Mouse (Mus musculus) ovary, adult 10 weeks (tissue): ENCODE measurements around the gene Zfp708. TPM values are rescaled to one million over a fixed set of nuclear protein-coding genes. Genes with fewer than 3 reads are reported as not detected.

Source experiments
- polyA plus RNA-seq: library from polyadenylated mRNA; stranded (reverse); fragments of 350-450 nt; fragmentation: Illumina TruSeq; extraction: RNeasy Lipid Tissue Mini Kit (QIAGEN cat#74804); gene quantifications from one replicate; pipeline ENCODE4 v1.2.3, GENCODE M21; 2014

The Zfp708 gene
- 42.0 TPM for polyA plus RNA-seq

GRCm38 (mm10) chr13:67097876-67098275 is at the start of gene Zfp708:
Gene Zfp708, minus strand, starts transcription at chr13:67097976.

GRCm38 (mm10) chr13:67121360-67121759 is 23.6 kb upstream of the Zfp708 start, which contains the start of gene Zfp759:
Gene Zfp759, plus strand, starts transcription at chr13:67121660.

GRCm38 (mm10) chr13:67116163-67116562 is 18.4 kb upstream of the Zfp708 start, which contains the start of gene Rslcan18:
Gene Rslcan18, minus strand, starts transcription at chr13:67116263.

GRCm38 (mm10) chr13:67108194-67108820 is 10.5 kb upstream of the Zfp708 start, which contains the start of gene Gm28557:
Gene Gm28557, minus strand, starts transcription at chr13:67108604.

GRCm38 (mm10) chr13:67060786-67061358 is 36.9 kb downstream of the Zfp708 start, which contains the start of gene Zfp712:
Gene Zfp712, minus strand, starts transcription at chr13:67061170.

Other genes starting within 250 kb of the Zfp708 start
- 1.8 TPM for gene Gm10767, start 193.1 kb downstream of the Zfp708 start, polyA plus RNA-seq
- gene Zfp712, start 36.8 kb downstream of the Zfp708 start, polyA plus RNA-seq = 23.4 TPM
- gene Gm28557, start 10.6 kb upstream of the Zfp708 start, polyA plus RNA-seq = 7.5 TPM
- gene Rslcan18, start 18.3 kb upstream of the Zfp708 start, polyA plus RNA-seq = 1.8 TPM
- gene Zfp759, start 23.7 kb upstream of the Zfp708 start, polyA plus RNA-seq = 30.8 TPM
- 42.0 TPM for gene Rsl1, start 75.2 kb upstream of the Zfp708 start, polyA plus RNA-seq
- 23.7 TPM for gene Zfp455, start 96.5 kb upstream of the Zfp708 start, polyA plus RNA-seq
- 11.5 TPM for gene Zfp458, start 180.5 kb upstream of the Zfp708 start, polyA plus RNA-seq
- gene Zfp457, start 208.5 kb upstream of the Zfp708 start, polyA plus RNA-seq = 0.63 TPM
- 39.4 TPM for gene Zfp595, start 234.6 kb upstream of the Zfp708 start, polyA plus RNA-seq